Mouse (Mus musculus) midbrain, embryonic 11.5 days (tissue): ENCODE data around the gene Ikbkg. TPM values are rescaled to one million over a fixed set of nuclear protein-coding genes. Genes with fewer than 3 reads are reported as not detected.
"Not testable (repeated sequence)": the region's sequence is repeated elsewhere in the genome, so short reads cannot be mapped to it uniquely, and the experiment has no call there.

Experiments
- ATAC-seq: fragments of 200-750 bp; cut with Nextera tagmentation; 2 replicates; pipeline ENCODE4 v1.8.0; 2017; ENCODE audit warnings: moderate TSS enrichment, moderate library complexity; ENCODE audit not compliant: low FRiP score
- DNase-seq: peaks from one replicate; pipeline ENCODE4 v3.0.0; 2015; ENCODE audit warnings: low spot score; ENCODE audit errors: missing footprints
- H3K27ac ChIP-seq: fragments of 300-500 bp; sonication (generic); 2 replicates; pipeline ENCODE4 v1.5.1; 2014; ENCODE audit warnings: low read depth, low read length
- H3K27me3 ChIP-seq: fragments of 300-500 bp; sonication (generic); 2 replicates; pipeline ENCODE4 v1.6.1; 2014; ENCODE audit warnings: mild to moderate bottlenecking, low read length, moderate library complexity, mixed read lengths; ENCODE audit not compliant: control insufficient read depth, insufficient read depth
- H3K36me3 ChIP-seq: fragments of 300-500 bp; sonication (generic); 2 replicates; pipeline ENCODE4 v1.6.1; 2014; ENCODE audit warnings: mild to moderate bottlenecking, low read length, moderate library complexity, mixed read lengths; ENCODE audit not compliant: control insufficient read depth, insufficient read depth
- H3K4me1 ChIP-seq: fragments of 300-500 bp; sonication (generic); 2 replicates; pipeline ENCODE4 v1.6.1; 2014; ENCODE audit warnings: low read length; ENCODE audit not compliant: control insufficient read depth, insufficient read depth
- H3K4me2 ChIP-seq: fragments of 300-500 bp; sonication (generic); 2 replicates; pipeline ENCODE4 v1.6.1; 2014; ENCODE audit warnings: mild to moderate bottlenecking, moderate library complexity
- H3K4me3 ChIP-seq: fragments of 300-500 bp; sonication (generic); 2 replicates; pipeline ENCODE4 v1.5.1; 2014; ENCODE audit warnings: low read depth, low read length
- H3K9ac ChIP-seq: fragments of 300-500 bp; sonication (generic); 2 replicates; pipeline ENCODE4 v1.6.1; 2014; ENCODE audit warnings: low read length
- H3K9me3 ChIP-seq: fragments of 300-500 bp; sonication (generic); 2 replicates; pipeline ENCODE4 v1.6.1; 2016; ENCODE audit warnings: low read length; ENCODE audit not compliant: control insufficient read depth
- WGBS: fragments of 180-500 bp; shearing (Covaris S2); extraction: QIAGEN DNeasy Blood & Tissue Kit; methylation state at CpG from one replicate; pipeline ENCODE4 v1.1.7; 2014; 5-methylcytosine and 5-hydroxymethylcytosine counted together
- polyA plus RNA-seq: library from polyadenylated mRNA; unstranded; fragments of >200 nt; fragmentation: Nextera tagmentation; extraction: Ambion mirVana; gene quantifications from 2 replicates; pipeline ENCODE4 v1.2.1, GENCODE M21; 2014

The Ikbkg gene
- polyA plus RNA-seq = 22.8 and 24.8 TPM in 2 replicates

- DNase-seq (peak; percentile 95), ATAC-seq (peak; percentile 100)
- peak within 1 kb of the TSS; percentile 56 for H3K4me2 ChIP-seq
- no peaks in the 10 kb centered on the region for H3K36me3 ChIP-seq
- H3K27me3 ChIP-seq = no peaks in the 10 kb centered on the region
- peak within 1 kb of the TSS; percentile 46 for H3K4me3 ChIP-seq
- peak within 1 kb of the TSS; percentile 70 for H3K9ac ChIP-seq
- no peaks in the 10 kb centered on the region for H3K9me3 ChIP-seq
- no peaks in the 10 kb centered on the region for H3K4me1 ChIP-seq
- WGBS = 22% methylated on average over 30 of the region's 30 CpGs
- peak within 1 kb of the TSS; percentile 30; the same call in 1 of the 2 replicates for H3K27ac ChIP-seq
Observed at GRCm38 (mm10) chrX:74392535-74393443, at the start of gene Ikbkg, which contains the start of gene Fam3a. Gene Ikbkg, plus strand, starts transcription at chrX:74393290. Gene Fam3a, minus strand, starts transcription at chrX:74393272.

GRCm38 (mm10) chrX:74352645-74353466, 40.2 kb upstream of the Ikbkg start:
- Histone ChIP-seq H3K27me3 (no peaks in the 10 kb centered on the region), H3K9ac (peak overlapping the region; percentile 65), H3K36me3 (no peaks in the 10 kb centered on the region), H3K27ac (no peak overlapping the region), H3K4me1 (no peaks in the 10 kb centered on the region; the same call in 1 of the 2 replicates), H3K4me3 (peak overlapping the region; percentile 39), H3K9me3 (no peaks in the 10 kb centered on the region), H3K4me2 (peak overlapping the region; percentile 50)
- 36% methylated on average over 13 of the region's 13 CpGs for WGBS
- no peak for DNase-seq
- peak; percentile 30 for ATAC-seq

GRCm38 (mm10) chrX:74353467-74353770, 39.7 kb upstream of the Ikbkg start, which contains the start of gene Lage3:
Gene Lage3, minus strand, starts transcription at chrX:74353618.
- H3K4me2 ChIP-seq = peak within 1 kb of the TSS; percentile 50
- ATAC-seq (peak; percentile 89), DNase-seq (peak; percentile 92)
- H3K27me3 ChIP-seq = no peaks in the 10 kb centered on the region
- peak within 1 kb of the TSS; percentile 39 for H3K4me3 ChIP-seq
- peak within 1 kb of the TSS; percentile 65 for H3K9ac ChIP-seq
- no peaks in the 10 kb centered on the region; the same call in 1 of the 2 replicates for H3K4me1 ChIP-seq
- H3K9me3 ChIP-seq = no peaks in the 10 kb centered on the region
- no peaks in the 10 kb centered on the region for H3K36me3 ChIP-seq
- 11% methylated on average over 13 of the region's 22 CpGs for WGBS
- no peak within 1 kb of the TSS for H3K27ac ChIP-seq

- 95% methylated on average over 2 of the region's 3 CpGs for WGBS
Observed at GRCm38 (mm10) chrX:74357069-74357468, 36.0 kb upstream of the Ikbkg start.

GRCm38 (mm10) chrX:74359171-74359570, 33.9 kb upstream of the Ikbkg start:
- Histone ChIP-seq H3K4me1 (no peaks in the 10 kb centered on the region), H3K27me3 (no peaks in the 10 kb centered on the region), H3K9me3 (no peaks in the 10 kb centered on the region), H3K4me3 (no peak overlapping the region), H3K36me3 (no peaks in the 10 kb centered on the region), H3K27ac (no peak overlapping the region), H3K9ac (no peak overlapping the region), H3K4me2 (no peak overlapping the region)
- no peak for DNase-seq
- 56% methylated on average over 11 of the region's 11 CpGs for WGBS
- no peak for ATAC-seq

More at GRCm38 (mm10) chrX:74357069-74357468, 36.0 kb upstream of the Ikbkg start:
- not testable (repeated sequence) for DNase-seq, H3K4me2 ChIP-seq, H3K27ac ChIP-seq, H3K9me3 ChIP-seq, H3K27me3 ChIP-seq, ATAC-seq, H3K4me3 ChIP-seq, H3K9ac ChIP-seq, H3K4me1 ChIP-seq, H3K36me3 ChIP-seq

- Histone ChIP-seq H3K27me3 (no peaks in the 10 kb centered on the region), H3K36me3 (no peaks in the 10 kb centered on the region), H3K4me2 (peak overlapping the region; percentile 61), H3K4me1 (peaks cover 6% of the 10 kb centered on the region), H3K27ac (no peak overlapping the region), H3K9me3 (no peaks in the 10 kb centered on the region), H3K4me3 (peak overlapping the region; percentile 59), H3K9ac (peak overlapping the region; percentile 76)
- DNase-seq = peak; percentile 83
- WGBS = 74% methylated on average over 10 of the region's 10 CpGs
- ATAC-seq = no peak
Observed at GRCm38 (mm10) chrX:74367512-74367911, 25.6 kb upstream of the Ikbkg start.

GRCm38 (mm10) chrX:74368209-74368909, 24.7 kb upstream of the Ikbkg start:
- 21% methylated on average over 41 of the region's 49 CpGs for WGBS
- Histone ChIP-seq H3K4me2 (peak overlapping the region; percentile 61), H3K27ac (no peak overlapping the region; the same call in 1 of the 2 replicates), H3K4me3 (peak overlapping the region; percentile 59), H3K9ac (peak overlapping the region; percentile 76), H3K27me3 (no peaks in the 10 kb centered on the region), H3K4me1 (peaks cover 6% of the 10 kb centered on the region), H3K9me3 (no peaks in the 10 kb centered on the region), H3K36me3 (no peaks in the 10 kb centered on the region)
- DNase-seq (peak; percentile 93), ATAC-seq (peak; percentile 82)

- Histone ChIP-seq H3K4me3 (peak within 1 kb of the TSS; percentile 32), H3K9me3 (no peaks in the 10 kb centered on the region), H3K27ac (no peak within 1 kb of the TSS), H3K9ac (peak within 1 kb of the TSS; percentile 57), H3K27me3 (no peaks in the 10 kb centered on the region), H3K4me2 (peak within 1 kb of the TSS; percentile 52), H3K4me1 (no peaks in the 10 kb centered on the region; the same call in 1 of the 2 replicates), H3K36me3 (no peaks in the 10 kb centered on the region)
- DNase-seq (peak; percentile 93), ATAC-seq (peak; percentile 93)
- 16% methylated on average over 32 of the region's 32 CpGs for WGBS
Observed at GRCm38 (mm10) chrX:74372888-74373549, 20.1 kb upstream of the Ikbkg start, which contains the start of the genes Ubl4a and Slc10a3. Gene Ubl4a, minus strand, starts transcription at chrX:74373218. Gene Slc10a3, minus strand, starts transcription at chrX:74373349.
